Mouse (Mus musculus): ENCODE data around the gene Gas2l1.

The Gas2l1 gene

GRCm38 (mm10) chr11:5040585-5040984 is 24.5 kb downstream of the Gas2l1 start:
- no peak for DNase-seq

DNA sequence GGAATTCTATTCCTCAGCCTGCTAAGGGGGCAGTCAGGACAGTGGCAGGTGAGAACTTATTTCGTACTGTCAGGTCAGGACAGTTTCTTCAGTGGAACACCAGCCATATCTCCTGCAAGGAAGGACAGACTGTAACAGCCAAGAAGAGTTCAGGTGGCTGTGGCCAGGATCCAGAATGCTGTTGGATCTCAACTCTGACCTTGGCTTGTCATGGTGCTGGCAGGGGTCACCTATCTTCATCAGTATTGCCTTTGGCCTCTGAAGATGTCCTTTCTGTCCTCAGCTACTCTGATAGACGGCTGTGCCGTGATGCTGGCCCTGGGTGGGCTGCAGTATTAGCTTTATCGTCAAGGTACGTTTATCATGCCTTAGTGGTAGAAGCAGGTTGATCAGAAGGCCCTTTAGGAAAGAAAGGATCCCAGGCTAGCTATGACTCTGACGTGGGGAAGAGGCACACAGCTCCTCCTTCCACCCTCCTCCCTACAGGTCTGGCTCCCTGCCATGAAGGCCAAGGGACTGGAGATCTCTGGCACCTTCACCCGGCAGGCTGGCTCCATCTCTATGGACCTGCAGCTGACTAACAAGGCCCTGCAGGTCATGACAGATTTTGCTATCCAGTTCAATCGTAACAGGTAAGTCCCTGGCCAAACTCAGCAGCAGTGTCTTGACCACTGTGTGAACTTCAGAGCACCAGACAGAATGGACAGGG is 27.8 kb downstream of the Gas2l1 start:
- no peak for DNase-seq

DNA sequence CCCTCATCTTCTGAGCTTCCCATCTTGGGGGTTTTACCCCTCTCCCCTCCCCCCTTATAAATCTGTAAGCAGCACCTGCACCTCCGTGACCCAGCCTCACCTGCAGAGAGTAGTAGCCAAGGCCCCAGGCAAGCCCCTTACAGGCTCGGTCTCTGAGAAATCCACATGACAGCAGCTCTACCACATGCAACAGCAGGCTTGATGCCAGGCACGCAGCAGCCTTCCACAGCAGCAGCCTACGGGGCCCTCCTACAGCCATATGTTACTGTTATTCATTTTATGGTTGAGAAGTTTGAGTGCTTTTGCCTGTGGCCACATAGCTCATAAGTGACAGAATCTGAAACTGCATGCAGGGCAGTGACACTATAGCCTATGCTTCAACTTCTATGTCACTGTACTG is 29.7 kb downstream of the Gas2l1 start:
- DNase-seq: peak; percentile 91

- no peak for DNase-seq
These were observed 32.0 kb downstream of the Gas2l1 start for GRCm38 (mm10) chr11:5033136-5033535.

DNA sequence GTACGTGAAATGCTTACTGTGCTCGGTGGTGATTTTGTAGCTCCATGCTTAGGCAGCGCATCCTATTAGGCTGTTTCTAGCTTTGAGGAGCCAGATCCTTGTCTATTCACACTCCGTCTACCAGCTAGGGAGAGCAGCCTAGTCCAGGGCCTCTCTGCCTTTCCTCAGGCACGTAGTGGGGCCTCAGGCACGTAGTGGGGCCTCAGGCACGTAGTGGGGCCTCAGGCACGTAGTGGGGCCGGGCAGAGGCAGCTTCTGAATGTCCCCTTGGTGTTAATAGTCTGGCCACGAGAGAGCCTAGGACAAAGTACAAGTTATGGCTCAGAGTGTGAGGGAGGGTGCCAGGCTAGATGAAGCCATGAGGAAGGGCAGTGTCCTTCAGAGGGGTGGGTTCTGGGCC is 32.4 kb downstream of the Gas2l1 start:
- no peak for DNase-seq

GRCm38 (mm10) chr11:5028228-5028627 is 36.9 kb downstream of the Gas2l1 start:
- peak; percentile 88 for DNase-seq

GRCm38 (mm10) chr11:5025108-5025507 is 40.0 kb downstream of the Gas2l1 start:
- no peak for DNase-seq

DNA sequence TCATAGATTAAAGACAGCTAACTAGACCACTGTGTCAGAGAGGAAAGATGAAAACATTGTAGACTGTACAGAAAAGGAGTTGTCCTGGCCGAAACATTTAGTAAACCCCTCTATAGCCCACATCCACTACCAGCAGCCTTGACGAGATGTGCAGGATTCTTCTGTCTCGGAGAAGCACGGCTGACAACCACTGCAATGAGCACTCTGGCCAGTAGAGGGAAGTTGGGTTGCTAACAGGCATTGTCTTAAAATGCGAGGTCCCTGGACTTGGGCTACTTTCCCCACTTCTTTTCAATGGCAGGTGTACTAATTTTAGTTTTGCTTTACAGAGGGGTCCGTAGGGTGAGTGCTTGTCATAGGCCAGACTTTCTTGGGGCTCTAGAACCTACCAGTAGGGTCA is 47.6 kb downstream of the Gas2l1 start:
- no peak for DNase-seq

DNA sequence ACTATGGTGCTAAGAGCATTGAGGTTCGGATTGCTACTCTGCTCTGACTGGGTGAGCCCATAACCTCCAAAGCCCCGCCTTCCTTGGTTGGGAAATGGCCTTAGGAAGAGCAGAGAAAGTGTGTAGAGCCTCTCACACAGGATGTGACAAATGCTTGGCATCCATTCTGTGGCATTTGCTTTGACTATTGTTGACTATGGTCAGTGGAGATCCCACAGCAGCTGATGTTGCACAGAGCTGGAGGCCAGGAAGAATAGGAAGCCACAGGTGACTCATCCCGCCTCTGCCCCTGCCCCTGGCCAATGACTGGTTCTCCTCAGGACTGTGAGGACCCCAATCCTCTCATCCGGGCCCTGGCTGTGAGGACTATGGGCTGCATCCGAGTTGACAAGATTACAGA is 48.8 kb downstream of the Gas2l1 start:
- DNase-seq: no peak

GRCm38 (mm10) chr11:5015720-5016119 is 49.4 kb downstream of the Gas2l1 start:
- peak; percentile 83 for DNase-seq

- DNase-seq: no peak
These were observed 52.9 kb downstream of the Gas2l1 start for GRCm38 (mm10) chr11:5012213-5012715.

GRCm38 (mm10) chr11:5011480-5011879 is 53.6 kb downstream of the Gas2l1 start:
- no peak for DNase-seq

DNA sequence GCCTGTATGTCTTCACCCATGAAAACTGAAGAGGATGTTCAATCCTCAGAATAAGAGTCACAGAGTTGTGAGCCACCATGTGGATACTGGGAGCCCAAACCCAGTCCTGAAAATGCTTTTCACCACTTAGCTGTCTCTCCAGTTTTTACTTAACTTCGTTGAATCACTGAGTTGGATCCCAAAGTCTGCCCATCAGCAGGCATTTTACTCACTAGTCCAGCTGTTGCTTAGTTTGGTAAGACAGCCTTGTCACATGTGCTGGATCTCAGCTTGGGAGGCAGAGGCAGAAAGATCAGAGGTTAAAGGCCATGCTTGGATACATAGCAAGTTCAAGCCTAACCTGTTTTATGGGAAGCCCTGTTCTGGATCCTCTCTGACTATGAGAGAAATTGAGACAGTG is 54.9 kb downstream of the Gas2l1 start:
- no peak for DNase-seq

DNA sequence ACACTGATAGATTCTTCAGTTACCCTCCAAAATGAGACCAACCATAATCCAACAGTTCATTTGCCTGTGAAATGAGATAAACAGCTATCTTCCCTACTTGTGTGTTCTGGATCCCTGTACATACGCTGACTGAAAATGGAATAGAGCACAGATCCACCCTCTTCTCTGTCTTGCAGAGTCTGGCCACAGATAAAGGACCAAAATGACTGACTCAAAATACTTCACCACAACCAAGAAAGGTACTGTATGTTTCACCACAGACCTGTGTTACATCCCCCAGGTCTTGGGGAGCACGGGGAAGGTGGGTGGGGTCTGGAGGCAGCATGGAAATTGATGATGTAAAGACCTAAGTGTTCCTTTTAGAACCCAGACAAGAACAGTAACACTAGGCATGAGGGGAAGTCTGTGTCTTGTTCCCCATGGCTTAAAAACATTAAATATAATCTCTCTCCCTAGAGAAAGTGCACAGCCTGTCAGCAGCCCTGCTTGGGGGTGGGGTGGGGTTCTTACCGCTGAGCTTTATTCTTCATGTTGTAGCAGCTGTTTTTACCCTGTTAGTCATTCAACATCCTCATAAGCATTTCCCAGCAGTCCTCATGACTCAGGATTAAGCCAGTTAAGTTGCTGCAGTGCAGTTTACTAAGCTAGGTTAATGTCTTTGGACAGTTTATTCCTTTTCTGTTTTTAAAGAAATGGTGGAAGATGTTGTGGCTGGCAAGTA is 55.6 kb downstream of the Gas2l1 start:
- no peak for DNase-seq

- DNase-seq: no peak
These were observed 56.3 kb downstream of the Gas2l1 start for GRCm38 (mm10) chr11:5008867-5009266.

GRCm38 (mm10) chr11:5007186-5007585 is 57.9 kb downstream of the Gas2l1 start:
- DNase-seq: no peak

DNA sequence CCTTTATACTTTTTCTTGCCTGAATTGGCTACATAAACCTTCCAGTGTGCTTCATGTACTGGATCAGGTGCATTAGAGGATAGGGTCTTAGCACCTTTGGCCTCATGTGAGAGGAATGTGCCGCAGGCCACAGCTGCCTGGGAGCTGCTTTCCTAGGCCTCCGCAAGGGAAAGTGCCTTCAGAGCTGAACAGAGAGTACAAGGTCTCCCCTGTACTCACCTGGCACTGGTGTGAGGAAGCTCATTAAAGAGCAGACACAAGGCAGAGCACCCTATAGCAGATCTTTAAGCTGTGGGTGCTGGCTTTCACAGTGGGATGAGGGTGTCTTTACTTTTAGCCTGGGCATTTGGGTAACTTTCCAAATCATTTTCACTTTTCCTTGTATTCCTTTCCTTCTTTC is 59.6 kb downstream of the Gas2l1 start:
- DNase-seq: no peak
